Mouse (Mus musculus) cerebellum, adult 9-11 months (tissue): ENCODE results near the gene F11.

Experiments
- DNase-seq: peaks from one replicate; pipeline ENCODE4 v3.0.0; 2022

Gene F11

GRCm38 (mm10) chr8:45238282-45238681, 23.5 kb downstream of the F11 start:
- DNase-seq = peak; percentile 14

GRCm38 (mm10) chr8:45236164-45236912, 25.5 kb downstream of the F11 start:
- DNase-seq = peak; percentile 5

GRCm38 (mm10) chr8:45235228-45235627, 26.6 kb downstream of the F11 start:
- no peak for DNase-seq

- no peak for DNase-seq
Measured at GRCm38 (mm10) chr8:45233256-45233655, 28.6 kb downstream of the F11 start.

GRCm38 (mm10) chr8:45202476-45202875, 59.4 kb downstream of the F11 start:
- DNase-seq = no peak

GRCm38 (mm10) chr8:45201605-45202004, 60.2 kb downstream of the F11 start:
- no peak for DNase-seq

- no peak for DNase-seq
Measured at GRCm38 (mm10) chr8:45197294-45197693, 64.5 kb downstream of the F11 start.

- DNase-seq = no peak
Measured at GRCm38 (mm10) chr8:45195954-45196526, 65.8 kb downstream of the F11 start.
